Mouse (Mus musculus) cortical plate, adult 2 months (tissue): ENCODE measurements around the gene Agtrap.

Experiments
- CTCF ChIP-seq: fragments of 200-500 bp; IDR thresholded peaks from 2 replicates; pipeline ENCODE4 v1.5.1; 2011; ENCODE audit warnings: mild to moderate bottlenecking, control low read depth, low read length; ENCODE audit not compliant: insufficient read depth; ENCODE audit errors: extremely low read depth
- POLR2A ChIP-seq: fragments of 200-500 bp; IDR thresholded peaks from 2 replicates; pipeline ENCODE4 v1.6.1; 2011; ENCODE audit warnings: mild to moderate bottlenecking, low read length, control low read depth; ENCODE audit not compliant: insufficient read depth; ENCODE audit errors: extremely low read depth

GRCm38 (mm10) chr4:148134988-148135387, 47.2 kb upstream of the Agtrap start:
- TF ChIP-seq CTCF (no peak), POLR2A (no peak)
